18 mouse cellular contexts compared by ENCODE assay signal in genomic region chr1:57799398-57799797, GRCm38 (mm10). TPM values are rescaled to one million over a fixed set of nuclear protein-coding genes. Genes with fewer than 3 reads are reported as not detected.
"Had no signal": no experiment of that assay in that cellular context is flagged by ENCODE, and none has a peak within 500 bp of the region (broad histone marks: within the 10 kb centered on the region; RNA-seq: fewer than 3 reads in every experiment).

No protein-coding gene starts in this region.

- ATAC-seq: lung, postnatal 0 days; midbrain, embryonic 13.5 days; midbrain, embryonic 15.5 days had no signal

- H3K4me3 ChIP-seq: lung, embryonic 15.5 days; megakaryocyte, embryonic 14.5 days; midbrain, embryonic 13.5 days; midbrain, embryonic 15.5 days; neural tube, embryonic 12.5 days; stomach, embryonic 15.5 days had no signal

- H3K27me3 ChIP-seq: lung, embryonic 15.5 days; megakaryocyte, embryonic 14.5 days; midbrain, embryonic 13.5 days; midbrain, embryonic 15.5 days; neural tube, embryonic 12.5 days; stomach, embryonic 15.5 days had no signal

- DNase-seq: lung, adult 2 months; lung, postnatal 14 days; lung, postnatal 36 days; right cerebral cortex, postnatal 14 days; thymus, adult 18-20 months; thymus, postnatal 14 days; thymus, postnatal 36 days had no signal

- H3K27ac ChIP-seq: lung, embryonic 15.5 days; macrophage; midbrain, embryonic 13.5 days; midbrain, embryonic 15.5 days; neural tube, embryonic 12.5 days; stomach, embryonic 15.5 days; stomach, postnatal 0 days had no signal

- H3K36me3 ChIP-seq: lung, embryonic 15.5 days; midbrain, embryonic 13.5 days; midbrain, embryonic 15.5 days; neural tube, embryonic 12.5 days; stomach, embryonic 15.5 days had no signal

- H3K4me1 ChIP-seq: lung, embryonic 15.5 days; megakaryocyte, embryonic 14.5 days; midbrain, embryonic 15.5 days; neural tube, embryonic 12.5 days; stomach, embryonic 15.5 days had no signal

RNA-seq across cellular contexts. Expression of gene Spats2l, which starts 25.4 kb away (rescaled TPM):
- total RNA-seq: megakaryocyte progenitor cell, adult 5-6 weeks; monocyte, adult 5-6 weeks had no signal
- polyA plus RNA-seq: macrophage had no signal
